ENCODE assay signal across 9 mouse cellular contexts in the genomic region with DNA sequence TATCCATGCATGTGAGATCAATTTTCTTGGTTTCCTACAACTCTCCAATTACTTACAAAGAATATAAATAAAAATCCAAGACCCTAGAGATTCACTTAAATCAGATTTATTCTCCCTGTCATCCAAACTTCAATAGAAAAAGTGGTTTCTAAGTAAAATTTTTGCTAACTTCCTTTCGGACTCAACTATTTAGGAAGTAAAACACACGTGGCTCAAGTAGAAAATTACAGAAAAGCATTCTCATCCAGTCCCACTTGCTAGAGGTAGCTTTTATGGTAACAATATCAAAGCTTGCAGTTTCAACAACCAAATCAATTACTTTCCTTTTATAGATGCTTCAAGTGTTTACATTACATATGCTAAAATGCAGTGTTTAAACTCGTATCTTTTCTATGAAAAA. TPM values are rescaled to one million over a fixed set of nuclear protein-coding genes. Genes with fewer than 3 reads are reported as not detected.
DNase-seq lines count a peak whose midpoint lies in the region; ATAC-seq lines count a peak whose summit lies in the region.
"Had no signal": no experiment of that assay in that cellular context is flagged by ENCODE, and none has a peak within 500 bp of the region (broad histone marks: within the 10 kb centered on the region; RNA-seq: fewer than 3 reads in every experiment).

No protein-coding gene starts in this region.

- peaks cover 49% of the 10 kb centered on the region for H3K4me1 ChIP-seq in megakaryocyte, embryonic 14.5 days
- H3K4me1 ChIP-seq in forebrain, embryonic 16.5 days (replicated peaks; ENCODE audit: control insufficient read depth, insufficient read depth, low read length), result peaks cover 20% of the 10 kb centered on the region
- peaks cover 35% of the 10 kb centered on the region for H3K4me1 ChIP-seq in liver, embryonic 12.5 days

- no peak overlapping the region for H3K27ac ChIP-seq in forebrain, embryonic 16.5 days (ENCODE audit: low read length)
- no peak overlapping the region for H3K27ac ChIP-seq in liver, embryonic 12.5 days

- 23% methylated on average over 3 of the region's 3 CpGs for WGBS in forebrain, embryonic 16.5 days
- 22% methylated on average over 3 of the region's 3 CpGs for WGBS in liver, embryonic 12.5 days (ENCODE audit: insufficient replicate concordance)

- no peaks in the 10 kb centered on the region for H3K9me3 ChIP-seq in megakaryocyte, embryonic 14.5 days
- H3K9me3 ChIP-seq in forebrain, embryonic 16.5 days (ENCODE audit: control insufficient read depth, low read length), result no peaks in the 10 kb centered on the region
- H3K9me3 ChIP-seq in liver, embryonic 12.5 days (replicated peaks), result no peaks in the 10 kb centered on the region

- intact Hi-C loops in left cerebral cortex, postnatal 4 days (cut with DNase I), result no loop called here

- H3K36me3 ChIP-seq in megakaryocyte, embryonic 14.5 days (replicated peaks; ENCODE audit: low read length), result peaks cover 33% of the 10 kb centered on the region
- H3K36me3 ChIP-seq in forebrain, embryonic 16.5 days (ENCODE audit: control insufficient read depth, insufficient read depth), result peaks cover 3% of the 10 kb centered on the region; the same call in 1 of the 2 replicates
- peaks cover 20% of the 10 kb centered on the region for H3K36me3 ChIP-seq in liver, embryonic 12.5 days

- H3K4me3 ChIP-seq in megakaryocyte, embryonic 14.5 days (replicated peaks), result peak overlapping the region; percentile 98
- H3K4me3 ChIP-seq in forebrain, embryonic 16.5 days (replicated peaks; ENCODE audit: low read length), result no peak overlapping the region; the same call in 1 of the 2 replicates
- peak overlapping the region; percentile 93 for H3K4me3 ChIP-seq in liver, embryonic 12.5 days

- ATAC-seq in megakaryocyte, adult 5-6 weeks (ENCODE audit: poor library complexity, severe bottlenecking), result no peak
- no peak for ATAC-seq in forebrain, embryonic 16.5 days
- ATAC-seq in liver, embryonic 12.5 days, result no peak

- H3K27me3 ChIP-seq in megakaryocyte, embryonic 14.5 days (replicated peaks), result no peaks in the 10 kb centered on the region
- no peaks in the 10 kb centered on the region for H3K27me3 ChIP-seq in forebrain, embryonic 16.5 days (replicated peaks; ENCODE audit: control insufficient read depth, insufficient read depth, low read length)
- no peaks in the 10 kb centered on the region for H3K27me3 ChIP-seq in liver, embryonic 12.5 days (replicated peaks)

- peak overlapping the region; percentile 58 for H3K4me2 ChIP-seq in forebrain, embryonic 16.5 days (ENCODE audit: low read length)
- H3K4me2 ChIP-seq in liver, embryonic 12.5 days, result peak overlapping the region; percentile 95

- DNase-seq in left cerebral cortex, postnatal 4 days, result no peak
- DNase-seq in adrenal gland, adult 8-10 months, result no peak
- no peak for DNase-seq in layer of hippocampus, adult 9-10 months (ENCODE audit: low spot score)

- no peak overlapping the region for H3K9ac ChIP-seq in forebrain, embryonic 16.5 days (replicated peaks; ENCODE audit: low read depth, low read length)
- peak overlapping the region; percentile 94 for H3K9ac ChIP-seq in liver, embryonic 12.5 days

RNA-seq across cellular contexts. Expression of gene Lsmem1, which starts 21.6 kb away (rescaled TPM):
- polyA plus RNA-seq in megakaryocyte, embryonic 14.5 days (2012; ENCODE audit: insufficient read depth, low replicate concordance), result 0.27 TPM in 1 of 2 replicates, not detected in the other
- not detected in 2 replicates for total RNA-seq in megakaryocyte, adult 5-6 weeks (2015)
- total RNA-seq in megakaryocyte, adult 5-6 weeks (2017), result 0.26 TPM in 1 of 2 replicates, not detected in the other
- not detected in 2 replicates for polyA plus RNA-seq in forebrain, embryonic 16.5 days (2015; fragmentation: Nextera tagmentation; extraction: Ambion mirVana)
- polyA plus RNA-seq in liver, embryonic 12.5 days (2016; fragmentation: Nextera tagmentation; extraction: Ambion mirVana), result not detected in 2 replicates
- under 1 TPM in 1 of 2 experiments, not detected in 1; 0.54 TPM for total RNA-seq in left cerebral cortex, postnatal 4 days (2021)
- total RNA-seq in adrenal gland, adult 8-10 months (2022), result under 1 TPM in 3 of 4 experiments, not detected in 1; 0.14 to 0.56 (median 0.28) TPM
- total RNA-seq: adrenal gland, postnatal 36 days had no signal
- polyA plus RNA-seq: testis, adult 2 months had no signal

RNA-seq across cellular contexts. Expression of gene Ifrd1, which starts 27.4 kb away (rescaled TPM):
- 40.6 and 71.8 TPM in 2 replicates for polyA plus RNA-seq in megakaryocyte, embryonic 14.5 days (2012; ENCODE audit: insufficient read depth, low replicate concordance)
- total RNA-seq in megakaryocyte, adult 5-6 weeks (2015), result 135 and 150 TPM in 2 replicates
- 99.7 and 100 TPM in 2 replicates for total RNA-seq in megakaryocyte, adult 5-6 weeks (2017)
- 182 and 188 TPM in 2 replicates for polyA plus RNA-seq in forebrain, embryonic 16.5 days (2015; fragmentation: Nextera tagmentation; extraction: Ambion mirVana)
- polyA plus RNA-seq in liver, embryonic 12.5 days (2016; fragmentation: Nextera tagmentation; extraction: Ambion mirVana), result 89.6 and 93.3 TPM in 2 replicates
- 100 to 1,000 TPM; 112 to 125 TPM for total RNA-seq in left cerebral cortex, postnatal 4 days (2021)
- 100 to 1,000 TPM; 109 to 173 (median 167) TPM for total RNA-seq in adrenal gland, adult 8-10 months (2022)
